ENCODE assay signal across 7 mouse cellular contexts in the genomic region with DNA sequence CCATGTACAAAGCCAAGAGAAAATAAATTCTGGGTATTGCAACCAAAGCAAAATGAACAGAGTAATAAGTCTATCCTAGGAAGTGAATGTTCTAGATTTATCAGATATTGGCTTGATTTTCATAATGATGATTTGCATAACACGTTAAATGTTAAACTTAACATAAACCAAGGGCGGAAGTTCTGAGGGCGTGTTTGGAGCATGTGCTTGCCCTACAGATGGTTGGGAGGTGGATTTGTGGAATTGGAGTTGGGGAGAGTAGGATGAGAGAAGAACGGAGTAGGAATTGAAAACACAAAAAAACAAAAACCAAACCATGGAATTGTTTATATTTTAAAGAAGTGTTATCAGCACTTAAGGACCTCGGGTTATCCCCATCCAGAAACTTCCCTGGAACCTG. TPM values are rescaled to one million over a fixed set of nuclear protein-coding genes. Genes with fewer than 3 reads are reported as not detected.
A peak's percentile ranks its signal among the peaks of the same experiment; 100 is the strongest.
DNase-seq lines count a peak whose midpoint lies in the region; ATAC-seq and TF ChIP-seq lines count a peak whose summit lies in the region.

No protein-coding gene starts in this region.

- DNase-seq in lung, embryonic 14.5 days, result no peak
- DNase-seq in lung, adult 18-20 months, result no peak
- peak; percentile 7 to 27 for DNase-seq in left cerebral cortex, postnatal 36 days (ENCODE audit: low spot score in 2 of 2)
- DNase-seq in right cerebral cortex, postnatal 25 days, result peak; percentile 30
- DNase-seq in thymus, adult 18-20 months, result no peak
- DNase-seq in yolk sac, embryonic 10.5 days (ENCODE audit: low spot score), result no peak

- H3K27ac ChIP-seq in lung, embryonic 14.5 days (ENCODE audit: low read depth), result no peak overlapping the region
- H3K27ac ChIP-seq in forebrain, embryonic 13.5 days, result no peak overlapping the region

- peak overlapping the region; percentile 68 for H3K4me2 ChIP-seq in lung, embryonic 14.5 days
- peak overlapping the region; percentile 62 for H3K4me2 ChIP-seq in forebrain, embryonic 13.5 days

- no peak for TF ChIP-seq CTCF in lung, embryonic 14.5 days (IDR thresholded peaks at IDR 0.05; ENCODE audit: low read depth)

- ATAC-seq in lung, embryonic 14.5 days (ENCODE audit: insufficient read depth), result no peak
- ATAC-seq in forebrain, embryonic 13.5 days, result no peak

- WGBS in lung, embryonic 14.5 days, result 62% methylated on average over 5 of the region's 5 CpGs
- WGBS in forebrain, embryonic 13.5 days, result 70% methylated on average over 5 of the region's 5 CpGs

- H3K27me3 ChIP-seq in lung, embryonic 14.5 days (ENCODE audit: insufficient read depth, low read length), result no peaks in the 10 kb centered on the region
- no peaks in the 10 kb centered on the region for H3K27me3 ChIP-seq in forebrain, embryonic 13.5 days

- H3K9me3 ChIP-seq in lung, embryonic 14.5 days (ENCODE audit: low read depth, low read length), result no peaks in the 10 kb centered on the region
- H3K9me3 ChIP-seq in forebrain, embryonic 13.5 days (replicated peaks), result no peaks in the 10 kb centered on the region

- peak overlapping the region; percentile 58 for H3K4me3 ChIP-seq in lung, embryonic 14.5 days (ENCODE audit: low read depth, low read length)
- H3K4me3 ChIP-seq in forebrain, embryonic 13.5 days, result peak overlapping the region; percentile 60

- no peaks in the 10 kb centered on the region for H3K4me1 ChIP-seq in lung, embryonic 14.5 days (ENCODE audit: insufficient read depth)
- no peaks in the 10 kb centered on the region for H3K4me1 ChIP-seq in forebrain, embryonic 13.5 days

- intact Hi-C loops in left cerebral cortex, postnatal 36 days (cut with DNase I), result loop anchor here (2.0 kb wide), 1 partner anchor 313 kb away; a partner anchor contains a TSS

- no peaks in the 10 kb centered on the region for H3K36me3 ChIP-seq in lung, embryonic 14.5 days (ENCODE audit: insufficient read depth)
- H3K36me3 ChIP-seq in forebrain, embryonic 13.5 days (ENCODE audit: poor library complexity, severe bottlenecking), result no peaks in the 10 kb centered on the region

- 0 out of 2 replicates have a peak overlapping the region, but pooled peaks have one; percentile 64 for H3K9ac ChIP-seq in lung, embryonic 14.5 days
- no peak overlapping the region for H3K9ac ChIP-seq in forebrain, embryonic 13.5 days

RNA-seq across cellular contexts. Expression of a gene that starts 0.5 kb away (rescaled TPM):
- 10.5 and 11.3 TPM in 2 replicates for polyA plus RNA-seq in lung, embryonic 14.5 days (2014; fragmentation: Nextera tagmentation; extraction: Ambion mirVana)
- polyA plus RNA-seq in forebrain, embryonic 13.5 days (2015; fragmentation: Nextera tagmentation; extraction: Ambion mirVana), result 16.1 and 16.3 TPM in 2 replicates
- 10 to 100 TPM; 39.5 to 47.0 TPM for total RNA-seq in left cerebral cortex, postnatal 36 days (2021)

Comparison
In these comparisons a context has a peak if more than half of its experiments do, and no peak if none do; other contexts are left out.
1. DNase-seq: peak in left cerebral cortex, postnatal 36 days (2 of 2) and right cerebral cortex, postnatal 25 days (single experiment); none in lung, embryonic 14.5 days (single experiment), lung, adult 18-20 months (0 of 2), thymus, adult 18-20 months (0 of 2) and yolk sac, embryonic 10.5 days (single experiment).